Mouse (Mus musculus): Measurements from ENCODE around the gene Eloa.

DNA sequence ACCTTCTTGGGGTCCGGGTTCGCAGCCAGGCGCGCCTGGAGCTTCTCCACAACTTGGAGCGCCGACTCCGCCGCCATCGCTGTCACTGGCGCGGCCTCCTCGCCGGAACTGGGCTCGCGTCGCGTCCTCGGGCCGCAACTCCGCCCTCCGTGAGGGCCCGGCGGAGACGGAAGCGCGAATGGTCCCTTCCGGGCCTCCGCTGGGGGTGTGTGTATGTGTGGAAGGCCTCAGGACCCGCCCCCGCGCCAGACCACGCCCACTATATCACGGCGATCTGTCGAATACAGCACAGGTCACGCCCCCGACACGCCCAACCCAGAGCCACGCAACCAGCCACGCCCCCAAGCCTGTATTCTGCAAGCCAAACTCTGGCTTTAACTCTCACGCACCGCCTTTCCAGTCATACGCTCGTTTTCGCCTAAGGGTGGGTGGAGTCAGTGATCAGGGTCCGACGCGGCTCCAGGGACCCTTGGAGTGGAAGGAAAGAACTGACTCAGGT is at the start of gene Eloa:
- TF ChIP-seq CTCF (IDR thresholded peaks at IDR 0.05; ENCODE audit: low read depth, low read length), result no peak
- TF ChIP-seq GATA1 (IDR thresholded peaks at IDR 0.05; ENCODE audit: borderline replicate concordance, low read length), result no peak
- TF ChIP-seq TAL1 (conservative IDR thresholded peaks at IDR 0.05; ENCODE audit: low read depth, low read length), result no peak
- TF ChIP-seq POLR2AphosphoS5 (IDR thresholded peaks at IDR 0.05; ENCODE audit: insufficient replicate concordance, low read depth, low read length), result no peak
- TF ChIP-seq GATA2 (IDR thresholded peaks at IDR 0.05; ENCODE audit: borderline replicate concordance, low read depth, low read length), result no peak

Measured in G1E (cell line).